Mouse (Mus musculus): ENCODE results near the gene Pxdn. TPM values are rescaled to one million over a fixed set of nuclear protein-coding genes. Genes with fewer than 3 reads are reported as not detected.
A peak's percentile ranks its signal among the peaks of the same experiment; 100 is the strongest.

The Pxdn gene
- 116 and 132 TPM in 2 replicates for polyA plus RNA-seq (2014; fragmentation: Nextera tagmentation; extraction: Ambion mirVana)

DNA sequence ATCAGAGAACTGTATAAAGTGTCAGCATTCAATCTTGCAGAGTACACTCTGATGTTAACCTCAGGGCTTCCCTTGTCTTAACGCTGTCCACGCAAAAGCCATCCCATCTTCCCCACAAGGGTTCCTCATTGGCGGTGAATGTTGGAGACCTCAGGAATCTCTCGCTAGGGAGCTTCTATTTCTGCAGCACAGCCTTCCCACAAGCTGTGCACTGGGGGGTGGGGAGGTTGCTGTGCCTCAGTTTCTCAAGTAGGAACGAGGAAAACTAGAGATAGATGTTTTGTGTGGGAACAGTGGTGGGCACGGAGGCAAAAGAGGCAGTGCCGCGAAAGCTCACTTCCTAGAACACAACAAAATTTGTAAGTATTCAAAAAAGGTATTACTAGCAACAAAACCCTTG lies at the start of gene Pxdn:
TSS of gene Pxdn (plus strand) at position 301 of the 400 bp plus-strand sequence.
- Histone ChIP-seq H3K4me2 (ENCODE audit: low read length) (peak within 1 kb of the TSS; percentile 74), H3K4me1 (replicated peaks; ENCODE audit: control insufficient read depth, insufficient read depth, low read length) (peaks cover 21% of the 10 kb centered on the region), H3K36me3 (ENCODE audit: control insufficient read depth, insufficient read depth, low read length) (peaks cover 3% of the 10 kb centered on the region; the same call in 1 of the 2 replicates), H3K9ac (ENCODE audit: low read length) (peak within 1 kb of the TSS; percentile 91), H3K9me3 (ENCODE audit: control insufficient read depth, low read length) (no peaks in the 10 kb centered on the region), H3K27me3 (replicated peaks; ENCODE audit: control insufficient read depth, insufficient read depth, low read length) (no peaks in the 10 kb centered on the region), H3K4me3 (ENCODE audit: low read depth, low read length) (peak within 1 kb of the TSS; percentile 85), H3K27ac (ENCODE audit: low read depth) (peak within 1 kb of the TSS; percentile 94)
- ATAC-seq (replicated peaks; ENCODE audit: low FRiP score, low TSS enrichment, low read depth) (no peak), DNase-seq (ENCODE audit: low spot score) (no peak)
- WGBS = 46% methylated on average over 8 of the region's 8 CpGs

DNA sequence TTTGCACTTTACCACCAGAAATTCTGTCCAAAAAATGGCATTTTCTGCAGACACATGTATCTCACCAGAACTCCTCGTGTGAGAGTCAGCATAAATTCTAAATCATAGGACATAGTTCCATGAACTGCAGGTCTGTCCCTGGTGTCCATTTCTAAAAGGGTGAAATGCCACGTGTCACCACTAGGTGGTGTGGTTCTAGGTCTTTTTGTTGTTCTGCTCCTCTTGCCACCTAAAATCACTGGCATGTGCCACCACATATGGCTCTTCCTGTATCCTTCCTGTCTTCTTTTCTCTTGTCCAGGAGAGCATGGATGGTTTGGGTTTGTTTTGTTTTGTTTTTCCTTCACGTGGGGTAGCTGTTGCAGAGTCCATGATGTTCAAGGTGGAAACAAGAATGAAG lies 42.7 kb upstream of the Pxdn start:
- no peaks in the 10 kb centered on the region for H3K9me3 ChIP-seq (ENCODE audit: control insufficient read depth, low read length)
- WGBS = 15% methylated on average over 3 of the region's 3 CpGs
- H3K27ac ChIP-seq (ENCODE audit: low read depth) = no peak overlapping the region
- no peak overlapping the region for H3K4me2 ChIP-seq (ENCODE audit: low read length)
- H3K27me3 ChIP-seq (replicated peaks; ENCODE audit: control insufficient read depth, insufficient read depth, low read length) = no peaks in the 10 kb centered on the region
- H3K4me3 ChIP-seq (ENCODE audit: low read depth, low read length) = no peak overlapping the region
- no peaks in the 10 kb centered on the region for H3K36me3 ChIP-seq (ENCODE audit: control insufficient read depth, insufficient read depth, low read length)
- H3K4me1 ChIP-seq (replicated peaks; ENCODE audit: control insufficient read depth, insufficient read depth, low read length) = no peaks in the 10 kb centered on the region
- no peak overlapping the region for H3K9ac ChIP-seq (ENCODE audit: low read length)
- DNase-seq (ENCODE audit: low spot score) (peak; percentile 60), ATAC-seq (replicated peaks; ENCODE audit: low FRiP score, low TSS enrichment, low read depth) (no peak)

DNA sequence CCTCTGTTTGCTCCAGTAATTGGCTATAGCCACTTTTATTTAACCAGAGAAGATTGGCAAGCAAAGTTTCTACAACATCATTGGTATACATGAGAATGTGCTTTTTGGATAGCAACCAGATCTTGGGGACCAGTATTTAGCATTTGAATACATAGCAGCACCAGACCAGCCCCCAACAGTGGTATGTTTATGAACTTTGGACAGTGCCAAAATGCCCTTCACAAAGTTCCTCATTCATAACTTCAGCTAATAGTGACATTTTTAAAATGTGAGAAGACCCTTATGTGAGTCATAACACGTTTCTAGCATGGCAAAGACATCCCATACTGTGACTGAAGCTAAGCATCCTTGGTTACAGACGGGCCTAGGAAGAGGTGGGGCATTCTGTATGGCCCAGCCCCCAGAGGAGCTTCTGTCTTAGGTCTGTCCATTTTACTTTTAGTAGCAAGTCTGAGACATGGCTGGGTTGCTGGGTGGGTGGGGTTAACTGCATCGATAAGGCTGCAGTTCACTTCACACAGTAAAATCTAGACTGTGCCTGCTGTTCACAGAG lies 39.8 kb upstream of the Pxdn start:
- H3K4me2 ChIP-seq (ENCODE audit: low read length) = no peak overlapping the region
- DNase-seq (ENCODE audit: low spot score) (no peak), ATAC-seq (replicated peaks; ENCODE audit: low FRiP score, low TSS enrichment, low read depth) (no peak)
- no peak overlapping the region for H3K27ac ChIP-seq (ENCODE audit: low read depth)
- no peak overlapping the region for H3K4me3 ChIP-seq (ENCODE audit: low read depth, low read length)
- H3K4me1 ChIP-seq (replicated peaks; ENCODE audit: control insufficient read depth, insufficient read depth, low read length) = no peaks in the 10 kb centered on the region
- H3K9me3 ChIP-seq (ENCODE audit: control insufficient read depth, low read length) = no peaks in the 10 kb centered on the region
- H3K36me3 ChIP-seq (ENCODE audit: control insufficient read depth, insufficient read depth, low read length) = no peaks in the 10 kb centered on the region
- no peaks in the 10 kb centered on the region for H3K27me3 ChIP-seq (replicated peaks; ENCODE audit: control insufficient read depth, insufficient read depth, low read length)
- 78% methylated on average over 3 of the region's 3 CpGs for WGBS
- no peak overlapping the region for H3K9ac ChIP-seq (ENCODE audit: low read length)

DNA sequence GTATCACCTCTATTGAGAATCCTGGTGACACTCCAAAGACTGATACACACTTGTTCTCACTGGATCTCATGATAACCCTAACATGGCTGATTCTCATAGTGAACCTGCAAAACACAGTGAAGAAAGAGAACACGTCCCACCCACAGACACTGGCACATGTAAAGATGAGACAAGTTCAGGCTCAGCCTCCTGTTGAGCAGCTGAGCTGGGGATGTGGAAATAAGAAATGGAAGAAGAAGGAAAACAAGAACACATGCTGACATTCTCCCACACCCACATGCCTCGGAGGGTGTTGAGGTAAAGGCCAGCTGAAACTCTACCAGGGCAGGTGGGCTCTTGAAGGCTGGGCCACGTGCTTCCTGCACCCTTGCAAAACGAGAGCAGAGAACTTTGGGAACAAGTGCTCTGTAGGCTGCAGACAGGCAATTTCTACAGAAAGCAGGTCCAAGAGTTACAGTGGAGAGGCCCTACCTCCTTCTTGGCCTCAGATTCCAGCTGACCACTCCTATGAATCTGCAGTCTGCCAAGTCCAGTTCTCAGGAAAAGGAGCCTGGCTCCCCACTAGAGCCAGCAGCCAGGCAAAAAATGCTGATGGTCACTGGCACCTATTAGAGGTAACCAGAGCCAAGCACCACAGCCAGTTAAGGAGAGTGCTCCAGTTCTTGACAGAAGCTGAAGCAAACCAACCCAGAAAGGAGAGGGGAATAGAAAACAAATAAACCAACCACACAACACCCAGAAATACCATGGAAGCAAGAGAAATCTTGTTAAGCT lies 33.1 kb upstream of the Pxdn start:
- Histone ChIP-seq H3K9me3 (ENCODE audit: control insufficient read depth, low read length) (no peaks in the 10 kb centered on the region), H3K27me3 (replicated peaks; ENCODE audit: control insufficient read depth, insufficient read depth, low read length) (no peaks in the 10 kb centered on the region), H3K36me3 (ENCODE audit: control insufficient read depth, insufficient read depth, low read length) (no peaks in the 10 kb centered on the region), H3K4me1 (replicated peaks; ENCODE audit: control insufficient read depth, insufficient read depth, low read length) (no peaks in the 10 kb centered on the region), H3K4me3 (ENCODE audit: low read depth, low read length) (no peak overlapping the region), H3K9ac (ENCODE audit: low read length) (no peak overlapping the region), H3K27ac (ENCODE audit: low read depth) (no peak overlapping the region), H3K4me2 (ENCODE audit: low read length) (no peak overlapping the region)
- DNase-seq (ENCODE audit: low spot score) (no peak), ATAC-seq (replicated peaks; ENCODE audit: low FRiP score, low TSS enrichment, low read depth) (no peak)
- 75% methylated on average over 4 of the region's 4 CpGs for WGBS

DNA sequence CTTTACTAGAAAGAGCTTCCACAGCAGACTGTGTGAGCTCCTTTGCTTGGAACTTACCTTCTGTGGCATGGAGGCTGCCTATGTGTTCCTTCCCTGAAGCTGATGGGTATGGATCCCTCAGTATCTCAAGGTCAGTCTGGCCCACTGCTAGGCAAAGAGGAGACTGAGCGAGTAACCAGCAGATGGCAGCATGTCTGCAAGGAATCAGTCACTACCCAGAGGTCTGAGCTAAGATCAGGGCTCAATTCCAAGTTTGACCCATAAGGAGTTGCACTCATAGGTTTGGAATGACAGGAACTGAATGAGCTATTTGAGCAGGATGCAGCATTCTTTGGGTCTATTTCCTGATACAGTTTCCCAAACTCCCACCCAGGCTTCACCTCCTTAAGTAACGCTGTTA lies 30.4 kb upstream of the Pxdn start:
- Histone ChIP-seq H3K4me1 (replicated peaks; ENCODE audit: control insufficient read depth, insufficient read depth, low read length) (no peaks in the 10 kb centered on the region), H3K4me3 (ENCODE audit: low read depth, low read length) (no peak overlapping the region), H3K27ac (ENCODE audit: low read depth) (no peak overlapping the region), H3K36me3 (ENCODE audit: control insufficient read depth, insufficient read depth, low read length) (no peaks in the 10 kb centered on the region), H3K4me2 (ENCODE audit: low read length) (no peak overlapping the region), H3K27me3 (replicated peaks; ENCODE audit: control insufficient read depth, insufficient read depth, low read length) (no peaks in the 10 kb centered on the region), H3K9me3 (ENCODE audit: control insufficient read depth, low read length) (no peaks in the 10 kb centered on the region), H3K9ac (ENCODE audit: low read length) (no peak overlapping the region)
- ATAC-seq (replicated peaks; ENCODE audit: low FRiP score, low TSS enrichment, low read depth) (peak; percentile 43; the same call in 1 of the 2 replicates), DNase-seq (ENCODE audit: low spot score) (peak; percentile 65)
- 20% methylated on average over 2 of the region's 2 CpGs for WGBS

DNA sequence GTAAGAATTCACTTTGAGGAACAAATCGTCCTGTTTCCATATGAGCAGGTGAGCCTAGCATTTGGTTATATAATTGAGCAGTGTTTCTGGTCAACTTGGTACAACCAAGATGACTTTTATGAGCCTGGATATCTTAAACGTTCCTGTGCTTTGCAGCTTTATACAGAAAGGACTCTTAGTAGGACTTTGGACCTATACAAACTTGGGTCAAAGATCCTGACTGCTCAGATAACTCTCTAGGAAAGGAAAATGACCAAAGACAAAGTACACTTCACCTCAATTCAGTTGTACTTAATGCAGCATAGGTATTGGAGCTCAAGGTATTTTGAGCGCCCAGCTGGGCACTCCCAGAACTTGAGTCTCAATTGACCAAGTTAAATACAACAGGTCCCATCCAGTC lies 21.3 kb upstream of the Pxdn start:
- Histone ChIP-seq H3K27me3 (replicated peaks; ENCODE audit: control insufficient read depth, insufficient read depth, low read length) (no peaks in the 10 kb centered on the region), H3K4me3 (ENCODE audit: low read depth, low read length) (no peak overlapping the region), H3K4me2 (ENCODE audit: low read length) (no peak overlapping the region), H3K36me3 (ENCODE audit: control insufficient read depth, insufficient read depth, low read length) (no peaks in the 10 kb centered on the region), H3K4me1 (replicated peaks; ENCODE audit: control insufficient read depth, insufficient read depth, low read length) (no peaks in the 10 kb centered on the region), H3K9ac (ENCODE audit: low read length) (no peak overlapping the region), H3K27ac (ENCODE audit: low read depth) (no peak overlapping the region), H3K9me3 (ENCODE audit: control insufficient read depth, low read length) (no peaks in the 10 kb centered on the region)
- no peak for ATAC-seq (replicated peaks; ENCODE audit: low FRiP score, low TSS enrichment, low read depth)
- no peak for DNase-seq (ENCODE audit: low spot score)
- WGBS = 82% methylated on average over 3 of the region's 3 CpGs

DNA sequence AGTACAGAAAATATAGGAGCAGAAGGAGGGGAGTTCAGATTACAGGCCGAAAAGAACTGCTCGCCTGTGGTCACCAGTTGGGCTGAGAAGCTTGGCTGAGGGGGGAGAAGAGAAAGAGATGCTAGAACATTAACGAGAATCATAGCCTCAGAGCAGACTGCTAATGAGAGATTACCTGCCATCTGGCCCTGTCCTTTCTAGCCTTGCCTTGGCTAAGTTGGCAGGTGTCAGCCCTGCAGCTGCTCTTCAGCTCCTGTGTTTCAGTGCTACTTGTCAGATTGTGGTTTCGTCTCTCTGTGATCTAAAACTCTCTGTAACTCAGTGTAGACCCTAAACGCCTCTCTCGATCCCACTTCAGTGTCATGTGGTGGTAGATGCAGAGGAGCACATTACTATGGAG lies 20.6 kb upstream of the Pxdn start:
- Histone ChIP-seq H3K36me3 (ENCODE audit: control insufficient read depth, insufficient read depth, low read length) (no peaks in the 10 kb centered on the region), H3K27ac (ENCODE audit: low read depth) (no peak overlapping the region), H3K27me3 (replicated peaks; ENCODE audit: control insufficient read depth, insufficient read depth, low read length) (no peaks in the 10 kb centered on the region), H3K9ac (ENCODE audit: low read length) (no peak overlapping the region), H3K4me1 (replicated peaks; ENCODE audit: control insufficient read depth, insufficient read depth, low read length) (no peaks in the 10 kb centered on the region), H3K4me2 (ENCODE audit: low read length) (no peak overlapping the region), H3K4me3 (ENCODE audit: low read depth, low read length) (no peak overlapping the region), H3K9me3 (ENCODE audit: control insufficient read depth, low read length) (no peaks in the 10 kb centered on the region)
- ATAC-seq (replicated peaks; ENCODE audit: low FRiP score, low TSS enrichment, low read depth) (no peak), DNase-seq (ENCODE audit: low spot score) (no peak)
- WGBS = 87% methylated on average over 6 of the region's 6 CpGs

DNA sequence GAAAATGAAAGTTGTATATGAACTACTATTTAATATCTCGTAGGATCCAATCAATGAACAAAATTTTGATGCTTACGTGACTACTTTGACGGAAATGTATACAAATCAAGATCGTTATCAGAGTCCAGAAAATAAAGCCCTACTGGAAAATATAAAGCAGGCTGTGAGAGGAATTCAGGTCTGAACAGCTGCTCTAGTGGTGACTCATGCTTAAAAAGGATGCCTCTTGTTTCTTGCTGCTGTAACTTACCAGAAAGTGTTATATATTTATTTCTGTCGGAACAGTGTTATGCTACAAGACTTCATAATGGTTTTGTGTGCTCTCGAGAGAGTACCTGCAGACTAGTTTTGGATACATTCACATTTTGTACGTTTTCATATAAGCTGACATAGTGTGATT lies 17.1 kb upstream of the Pxdn start:
- Histone ChIP-seq H3K36me3 (ENCODE audit: control insufficient read depth, insufficient read depth, low read length) (no peaks in the 10 kb centered on the region), H3K9me3 (ENCODE audit: control insufficient read depth, low read length) (no peaks in the 10 kb centered on the region), H3K4me2 (ENCODE audit: low read length) (no peak overlapping the region), H3K4me1 (replicated peaks; ENCODE audit: control insufficient read depth, insufficient read depth, low read length) (no peaks in the 10 kb centered on the region), H3K4me3 (ENCODE audit: low read depth, low read length) (no peak overlapping the region), H3K9ac (ENCODE audit: low read length) (no peak overlapping the region), H3K27me3 (replicated peaks; ENCODE audit: control insufficient read depth, insufficient read depth, low read length) (no peaks in the 10 kb centered on the region), H3K27ac (ENCODE audit: low read depth) (no peak overlapping the region)
- WGBS = 68% methylated on average over 7 of the region's 7 CpGs
- DNase-seq (ENCODE audit: low spot score) (no peak), ATAC-seq (replicated peaks; ENCODE audit: low FRiP score, low TSS enrichment, low read depth) (no peak)

DNA sequence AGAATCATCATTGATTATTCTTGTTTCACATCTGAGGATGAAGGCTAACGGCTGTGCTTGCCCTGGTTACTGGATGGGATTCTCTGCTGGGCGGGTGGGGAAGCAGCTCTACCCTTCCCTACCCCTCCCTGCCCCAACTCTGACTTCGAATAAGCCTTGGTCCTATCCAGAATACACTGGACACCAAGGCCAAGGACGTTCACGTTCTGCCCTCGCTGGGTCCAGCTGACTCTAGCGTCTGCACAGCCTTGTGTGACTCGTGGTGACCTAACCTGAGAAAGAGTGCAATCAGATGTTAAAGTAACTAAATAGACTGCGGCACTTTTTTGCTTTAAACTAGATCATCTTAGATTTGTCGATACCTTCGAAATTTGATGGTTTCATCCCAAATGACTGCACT lies 15.9 kb upstream of the Pxdn start:
- WGBS = 75% methylated on average over 11 of the region's 11 CpGs
- Histone ChIP-seq H3K4me3 (ENCODE audit: low read depth, low read length) (no peak overlapping the region), H3K27me3 (replicated peaks; ENCODE audit: control insufficient read depth, insufficient read depth, low read length) (no peaks in the 10 kb centered on the region), H3K27ac (ENCODE audit: low read depth) (no peak overlapping the region), H3K4me1 (replicated peaks; ENCODE audit: control insufficient read depth, insufficient read depth, low read length) (no peaks in the 10 kb centered on the region), H3K9me3 (ENCODE audit: control insufficient read depth, low read length) (no peaks in the 10 kb centered on the region), H3K36me3 (ENCODE audit: control insufficient read depth, insufficient read depth, low read length) (no peaks in the 10 kb centered on the region), H3K4me2 (ENCODE audit: low read length) (no peak overlapping the region), H3K9ac (ENCODE audit: low read length) (no peak overlapping the region)
- DNase-seq (ENCODE audit: low spot score) (no peak), ATAC-seq (replicated peaks; ENCODE audit: low FRiP score, low TSS enrichment, low read depth) (no peak)

Data from intestine, embryonic 14.5 days (tissue).